Mouse (Mus musculus) liver, embryonic 14.5 days (tissue): ENCODE results near the gene 0610010K14Rik. TPM values are rescaled to one million over a fixed set of nuclear protein-coding genes. Genes with fewer than 3 reads are reported as not detected.

Experiments used
- ATAC-seq: fragments of 200-750 bp; cut with Nextera tagmentation; 2 replicates; pipeline ENCODE4 v1.8.0; 2017; ENCODE audit warnings: moderate number of reproducible peaks, mild to moderate bottlenecking, moderate library complexity; ENCODE audit not compliant: insufficient read depth
- DNase-seq, 3 experiments: peaks; one replicate each; pipeline ENCODE4 v3.0.0-alpha.2; 2012 to 2013; ENCODE audit warnings: low read depth in 3 of 3, low spot score in 3 of 3
- H3K27ac ChIP-seq: fragments of 300-500 bp; sonication (generic); 2 replicates; pipeline ENCODE4 v1.5.1; 2014; ENCODE audit warnings: moderate library complexity, mild to moderate bottlenecking, control low read depth, inconsistent platforms
- H3K27me3 ChIP-seq: fragments of 300-500 bp; sonication (generic); 2 replicates; pipeline ENCODE4 v1.6.1; 2014; ENCODE audit warnings: mild to moderate bottlenecking, low read length, moderate library complexity; ENCODE audit not compliant: control insufficient read depth, insufficient read depth
- H3K36me3 ChIP-seq: fragments of 300-500 bp; sonication (generic); replicated peaks from 2 replicates; pipeline ENCODE4 v1.6.1; 2014; ENCODE audit warnings: low read depth; ENCODE audit not compliant: control insufficient read depth, insufficient read depth
- H3K4me1 ChIP-seq, 2 experiments: fragments of 200-500 bp in 1 of 2; fragments of 300-500 bp in 1 of 2; sonication (generic) in 1 of 2; replicated peaks; 2 replicates each; pipeline ENCODE4 v1.6.1; 2012 to 2014; ENCODE audit warnings: antibody characterized with exemption in 1 of 2, inconsistent platforms in 1 of 2, low read length in 1 of 2; ENCODE audit not compliant: control insufficient read depth in 2 of 2, insufficient read depth in 2 of 2
- H3K4me2 ChIP-seq: fragments of 300-500 bp; sonication (generic); 2 replicates; pipeline ENCODE4 v1.6.1; 2014; ENCODE audit warnings: low read depth, mild to moderate bottlenecking, control low read depth, moderate library complexity
- H3K4me3 ChIP-seq, 2 experiments: fragments of 200-500 bp in 1 of 2; fragments of 300-500 bp in 1 of 2; sonication (generic) in 1 of 2; 2 replicates each; pipeline ENCODE4 v1.5.1; 2012 to 2014; ENCODE audit warnings: low read depth in 2 of 2, low read length in 2 of 2, mild to moderate bottlenecking in 2 of 2, control low read depth in 1 of 2, inconsistent platforms in 1 of 2, moderate library complexity in 1 of 2; ENCODE audit not compliant: insufficient read depth in 1 of 2
- H3K9ac ChIP-seq: fragments of 300-500 bp; sonication (generic); replicated peaks from 2 replicates; pipeline ENCODE4 v1.6.1; 2014; ENCODE audit warnings: mild to moderate bottlenecking, control low read depth, moderate library complexity
- H3K9me3 ChIP-seq: fragments of 300-500 bp; sonication (generic); 2 replicates; pipeline ENCODE4 v1.6.1; 2016; ENCODE audit warnings: low read length, mixed read lengths; ENCODE audit not compliant: control insufficient read depth
- CTCF ChIP-seq: IDR thresholded peaks from 2 replicates; pipeline ENCODE4 v1.5.1; 2016; ENCODE audit warnings: antibody characterized with exemption, low read depth, control low read depth
- EP300 ChIP-seq: IDR thresholded peaks from 2 replicates; pipeline ENCODE4 v1.6.1; 2016; ENCODE audit warnings: antibody characterized with exemption, low read depth
- WGBS: fragments of 180-500 bp; shearing (Covaris S2); extraction: QIAGEN DNeasy Blood & Tissue Kit; methylation state at CpG from one replicate; pipeline ENCODE4 v1.1.7; 2014; ENCODE audit not compliant: insufficient replicate concordance; 5-methylcytosine and 5-hydroxymethylcytosine counted together
- polyA plus RNA-seq, 2 experiments: library from polyadenylated mRNA; depleted of rRNA in 1 of 2; stranded (reverse) in 1 of 2; unstranded in 1 of 2; fragments of >200 nt; fragmentation: Nextera tagmentation in 1 of 2; extraction: Ambion mirVana in 1 of 2; gene quantifications; 2 replicates each; pipeline versions ENCODE4 v1.2.1 to v1.2.3; 2012 to 2014

Gene 0610010K14Rik
- polyA plus RNA-seq, 2 experiments = 56.1 to 78.4 TPM

- TF ChIP-seq CTCF = no peak
- TF ChIP-seq EP300 = no peak
- H3K27ac ChIP-seq = no peak overlapping the region
- no peaks in the 10 kb centered on the region for H3K36me3 ChIP-seq
- H3K27me3 ChIP-seq = no peaks in the 10 kb centered on the region
- H3K4me1 ChIP-seq = peaks cover 0 to 2% of the 10 kb centered on the region in 2 experiments; a peak in 2 of 4 replicates
- no peaks in the 10 kb centered on the region for H3K9me3 ChIP-seq
- no peak overlapping the region for H3K4me3 ChIP-seq
- WGBS = 72% methylated on average over 3 of the region's 3 CpGs
- no peak overlapping the region for H3K4me2 ChIP-seq
- ATAC-seq = no peak
- DNase-seq = no peak
- no peak overlapping the region for H3K9ac ChIP-seq
Observed at GRCm38 (mm10) chr11:70278961-70279360, 41.2 kb upstream of the 0610010K14Rik start.

GRCm38 (mm10) chr11:70271641-70272040 is 33.9 kb upstream of the 0610010K14Rik start:
- Histone ChIP-seq H3K4me2 (no peak overlapping the region), H3K4me3 (no peak overlapping the region)
- ATAC-seq = no peak

GRCm38 (mm10) chr11:70266405-70266804 is 28.7 kb upstream of the 0610010K14Rik start:
- 85% methylated on average over 1 of the region's 1 CpGs for WGBS
- Histone ChIP-seq H3K27ac (no peak overlapping the region), H3K4me3 (no peak overlapping the region)

More at GRCm38 (mm10) chr11:70271641-70272040, 33.9 kb upstream of the 0610010K14Rik start:
- H3K9me3 ChIP-seq = no peaks in the 10 kb centered on the region
- H3K27me3 ChIP-seq = no peaks in the 10 kb centered on the region
- no peak for TF ChIP-seq EP300
- no peak for TF ChIP-seq CTCF
- H3K27ac ChIP-seq = no peak overlapping the region
- no peaks in the 10 kb centered on the region for H3K4me1 ChIP-seq
- H3K36me3 ChIP-seq = no peaks in the 10 kb centered on the region
- H3K9ac ChIP-seq = no peak overlapping the region
- DNase-seq = no peak
- 68% methylated on average over 7 of the region's 7 CpGs for WGBS

GRCm38 (mm10) chr11:70265819-70266218 is 28.1 kb upstream of the 0610010K14Rik start:
- Histone ChIP-seq H3K36me3 (no peaks in the 10 kb centered on the region), H3K4me3 (no peak overlapping the region), H3K9ac (no peak overlapping the region), H3K4me2 (no peak overlapping the region), H3K27me3 (no peaks in the 10 kb centered on the region), H3K27ac (no peak overlapping the region), H3K4me1 (no peaks in the 10 kb centered on the region), H3K9me3 (no peaks in the 10 kb centered on the region)
- DNase-seq = no peak
- WGBS = 73% methylated on average over 4 of the region's 4 CpGs
- TF ChIP-seq EP300 = no peak
- no peak for TF ChIP-seq CTCF
- no peak for ATAC-seq

More at GRCm38 (mm10) chr11:70266405-70266804, 28.7 kb upstream of the 0610010K14Rik start:
- no peak overlapping the region for H3K9ac ChIP-seq
- no peaks in the 10 kb centered on the region for H3K36me3 ChIP-seq
- no peaks in the 10 kb centered on the region for H3K4me1 ChIP-seq
- ATAC-seq (no peak), DNase-seq (no peak)
- no peaks in the 10 kb centered on the region for H3K27me3 ChIP-seq
- H3K4me2 ChIP-seq = no peak overlapping the region
- no peaks in the 10 kb centered on the region for H3K9me3 ChIP-seq
- TF ChIP-seq CTCF = no peak
- no peak for TF ChIP-seq EP300

- WGBS = 23% methylated on average over 3 of the region's 3 CpGs
- Histone ChIP-seq H3K4me1 (no peaks in the 10 kb centered on the region), H3K9me3 (no peaks in the 10 kb centered on the region), H3K9ac (no peak overlapping the region), H3K36me3 (no peaks in the 10 kb centered on the region), H3K4me2 (no peak overlapping the region), H3K4me3 (no peak overlapping the region), H3K27ac (no peak overlapping the region), H3K27me3 (no peaks in the 10 kb centered on the region)
- no peak for TF ChIP-seq EP300
- no peak for TF ChIP-seq CTCF
- ATAC-seq (no peak), DNase-seq (no peak)
Observed at GRCm38 (mm10) chr11:70265252-70265651, 27.5 kb upstream of the 0610010K14Rik start.
